Mouse (Mus musculus): Measurements from ENCODE around the gene Fam161a. TPM values are rescaled to one million over a fixed set of nuclear protein-coding genes. Genes with fewer than 3 reads are reported as not detected.

Gene Fam161a
- polyA plus RNA-seq (2011; ENCODE audit: insufficient read depth, insufficient read length, low replicate concordance, missing spikeins) = 2.1 and 6.9 TPM in 2 replicates

DNA sequence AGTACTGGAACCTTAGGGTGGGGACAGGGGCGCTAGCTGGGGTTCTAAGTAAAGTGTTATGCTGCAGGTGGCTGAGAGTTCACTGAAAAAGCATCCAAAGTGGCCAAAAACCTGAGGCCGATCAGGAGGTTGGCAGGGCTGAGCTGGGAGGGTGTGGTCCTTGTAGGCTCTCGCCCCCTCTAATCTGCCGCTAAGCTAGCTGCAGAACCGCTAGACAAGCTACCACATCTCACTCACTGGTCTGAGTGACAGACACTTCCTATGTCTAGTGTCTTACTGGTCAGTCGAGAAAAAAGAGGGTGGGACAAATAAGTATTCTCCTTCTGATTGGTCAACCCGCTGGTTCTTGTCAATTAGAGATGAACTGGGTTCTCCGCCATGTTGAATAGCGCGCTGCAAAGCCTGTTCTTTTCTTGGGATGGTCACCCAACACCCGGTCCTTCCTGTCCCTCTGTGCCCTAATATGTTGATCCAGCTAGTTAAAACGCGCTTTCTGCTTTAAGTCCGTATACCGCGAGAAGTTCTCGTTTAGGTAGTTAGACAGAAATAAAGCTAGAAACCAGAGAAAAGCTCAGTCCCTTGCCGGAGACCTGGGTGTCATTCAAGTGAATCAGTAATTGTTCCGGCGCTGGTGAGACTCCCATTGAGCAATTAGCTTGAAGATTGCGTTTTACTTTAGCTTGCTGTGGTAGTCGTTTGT is at the start of gene Fam161a:
TSS of gene Fam161a (plus strand) at position 51 of the 700 bp plus-strand sequence.
- no peaks in the 10 kb centered on the region for H3K4me1 ChIP-seq (ENCODE audit: control insufficient read depth, insufficient read depth, low read length)
- H3K27ac ChIP-seq (ENCODE audit: control insufficient read depth, insufficient read depth, low read depth, low read length, poor library complexity) = peak within 1 kb of the TSS; percentile 70
- peak within 1 kb of the TSS; percentile 83 for H3K4me3 ChIP-seq (replicated peaks; ENCODE audit: control insufficient read depth, low read depth, low read length)
- WGBS = under 1% methylated on average over 22 of the region's 22 CpGs
- TF ChIP-seq POLR2A (IDR thresholded peaks at IDR 0.05; ENCODE audit: borderline replicate concordance, control insufficient read depth, low read depth, low read length) = no peak
- no peak for TF ChIP-seq CTCF (IDR thresholded peaks at IDR 0.05; ENCODE audit: control insufficient read depth, insufficient read depth, low read length)

DNA sequence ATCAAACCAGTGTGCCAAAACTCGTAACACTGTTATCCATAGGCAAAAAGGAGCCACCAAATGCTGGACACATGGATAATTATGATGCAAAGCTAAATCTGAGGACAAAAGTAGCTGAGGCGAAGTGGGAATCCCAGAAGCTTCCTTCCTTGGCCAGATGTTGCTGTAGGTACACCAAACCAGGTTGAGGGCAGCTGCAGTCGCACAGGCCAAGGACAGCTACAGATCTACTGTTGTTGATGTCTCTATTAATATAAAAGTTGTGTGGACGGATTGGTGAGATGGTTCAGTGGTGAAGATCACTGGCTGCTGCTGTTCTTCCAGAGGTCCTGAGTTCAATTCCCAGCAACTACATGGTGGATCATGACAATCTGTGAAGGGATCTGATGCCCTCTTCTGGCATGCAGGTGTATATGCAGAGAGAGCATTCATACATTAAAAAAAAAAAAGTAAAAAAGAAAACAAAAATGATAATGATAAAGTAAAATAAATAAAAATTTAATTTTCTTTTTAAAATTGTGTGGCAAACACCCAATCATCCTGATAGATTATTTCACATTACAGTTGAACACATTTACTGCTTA is 49.4 kb upstream of the Fam161a start:
- TF ChIP-seq CTCF (IDR thresholded peaks at IDR 0.05; ENCODE audit: control insufficient read depth, insufficient read depth, low read length) = 0 out of 2 replicates have a peak, but pooled peaks have one; percentile 12
- no peak for TF ChIP-seq POLR2A (IDR thresholded peaks at IDR 0.05; ENCODE audit: borderline replicate concordance, control insufficient read depth, low read depth, low read length)
- Histone ChIP-seq H3K4me3 (replicated peaks; ENCODE audit: control insufficient read depth, low read depth, low read length) (no peak overlapping the region), H3K27ac (ENCODE audit: control insufficient read depth, insufficient read depth, low read depth, low read length, poor library complexity) (no peak overlapping the region), H3K4me1 (ENCODE audit: control insufficient read depth, insufficient read depth, low read length) (no peaks in the 10 kb centered on the region)
- 80% methylated on average over 4 of the region's 4 CpGs for whole genome bisulfite sequencing

DNA sequence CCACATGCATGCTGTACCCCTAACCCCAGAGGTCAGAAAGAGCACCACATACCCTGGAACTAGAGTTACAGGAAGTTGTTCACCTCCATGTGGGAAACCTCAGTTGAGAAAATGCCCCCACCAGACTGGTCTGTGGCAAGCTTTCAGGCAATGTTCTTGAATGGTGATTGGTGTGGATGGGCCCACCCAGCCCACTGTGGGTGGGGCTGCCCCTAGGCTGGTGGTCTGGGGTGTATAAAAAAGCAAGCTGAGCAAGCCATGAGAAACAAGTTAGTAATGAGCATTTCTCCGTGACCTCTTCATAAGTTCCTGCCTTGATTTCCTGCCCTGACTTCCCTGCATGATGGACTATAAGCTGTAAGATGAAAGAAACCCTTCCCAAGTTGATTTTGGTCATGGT is 45.2 kb upstream of the Fam161a start:
- no peak overlapping the region for H3K27ac ChIP-seq (ENCODE audit: control insufficient read depth, insufficient read depth, low read depth, low read length, poor library complexity)
- H3K4me1 ChIP-seq (ENCODE audit: control insufficient read depth, insufficient read depth, low read length) = no peaks in the 10 kb centered on the region
- TF ChIP-seq POLR2A (IDR thresholded peaks at IDR 0.05; ENCODE audit: borderline replicate concordance, control insufficient read depth, low read depth, low read length) (no peak), CTCF (IDR thresholded peaks at IDR 0.05; ENCODE audit: control insufficient read depth, insufficient read depth, low read length) (no peak)
- no peak overlapping the region for H3K4me3 ChIP-seq (replicated peaks; ENCODE audit: control insufficient read depth, low read depth, low read length)
- 69% methylated on average over 1 of the region's 1 CpGs for WGBS

DNA sequence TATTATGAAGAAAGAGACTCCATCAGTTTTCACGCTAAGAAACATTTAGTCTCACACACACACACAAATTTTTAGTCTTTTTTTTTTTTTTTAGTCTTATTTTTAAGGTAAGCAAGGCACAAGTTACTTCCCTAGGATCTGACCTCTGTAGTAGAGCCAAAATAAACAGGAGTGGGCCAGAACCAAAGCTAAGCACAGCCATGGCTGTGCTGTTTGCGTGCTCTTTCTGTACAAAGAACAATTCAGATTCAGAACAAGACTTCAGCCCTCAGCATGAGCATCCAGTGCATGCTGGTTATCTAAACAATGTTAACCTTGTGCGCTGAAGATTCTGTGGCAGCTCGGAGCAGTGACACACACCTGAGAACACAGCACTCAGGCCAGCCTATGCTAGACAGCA is 42.9 kb upstream of the Fam161a start:
- WGBS = 89% methylated on average over 4 of the region's 4 CpGs
- no peak overlapping the region for H3K4me3 ChIP-seq (replicated peaks; ENCODE audit: control insufficient read depth, low read depth, low read length)
- TF ChIP-seq POLR2A (IDR thresholded peaks at IDR 0.05; ENCODE audit: borderline replicate concordance, control insufficient read depth, low read depth, low read length) = no peak
- TF ChIP-seq CTCF (IDR thresholded peaks at IDR 0.05; ENCODE audit: control insufficient read depth, insufficient read depth, low read length) = no peak
- H3K27ac ChIP-seq (ENCODE audit: control insufficient read depth, insufficient read depth, low read depth, low read length, poor library complexity) = no peak overlapping the region
- H3K4me1 ChIP-seq (ENCODE audit: control insufficient read depth, insufficient read depth, low read length) = no peaks in the 10 kb centered on the region

- 81% methylated on average over 4 of the region's 4 CpGs for WGBS
- Histone ChIP-seq H3K27ac (ENCODE audit: control insufficient read depth, insufficient read depth, low read depth, low read length, poor library complexity) (no peak overlapping the region), H3K4me3 (replicated peaks; ENCODE audit: control insufficient read depth, low read depth, low read length) (no peak overlapping the region), H3K4me1 (ENCODE audit: control insufficient read depth, insufficient read depth, low read length) (no peaks in the 10 kb centered on the region)
- no peak; the same call in 1 of the 2 replicates for TF ChIP-seq CTCF (IDR thresholded peaks at IDR 0.05; ENCODE audit: control insufficient read depth, insufficient read depth, low read length)
- no peak for TF ChIP-seq POLR2A (IDR thresholded peaks at IDR 0.05; ENCODE audit: borderline replicate concordance, control insufficient read depth, low read depth, low read length)
These were observed 41.8 kb upstream of the Fam161a start for GRCm38 (mm10) chr11:22965503-22965902.

- Histone ChIP-seq H3K27ac (ENCODE audit: control insufficient read depth, insufficient read depth, low read depth, low read length, poor library complexity) (no peak overlapping the region), H3K4me3 (replicated peaks; ENCODE audit: control insufficient read depth, low read depth, low read length) (no peak overlapping the region), H3K4me1 (ENCODE audit: control insufficient read depth, insufficient read depth, low read length) (peaks cover 1% of the 10 kb centered on the region; the same call in 1 of the 2 replicates)
- TF ChIP-seq CTCF (IDR thresholded peaks at IDR 0.05; ENCODE audit: control insufficient read depth, insufficient read depth, low read length) = no peak
- TF ChIP-seq POLR2A (IDR thresholded peaks at IDR 0.05; ENCODE audit: borderline replicate concordance, control insufficient read depth, low read depth, low read length) = no peak
- WGBS = 13% methylated on average over 6 of the region's 6 CpGs
These were observed 37.8 kb upstream of the Fam161a start for GRCm38 (mm10) chr11:22969486-22969885.

- 87% methylated on average over 1 of the region's 1 CpGs for WGBS
- Histone ChIP-seq H3K27ac (ENCODE audit: control insufficient read depth, insufficient read depth, low read depth, low read length, poor library complexity) (no peak overlapping the region), H3K4me3 (replicated peaks; ENCODE audit: control insufficient read depth, low read depth, low read length) (no peak overlapping the region), H3K4me1 (ENCODE audit: control insufficient read depth, insufficient read depth, low read length) (peaks cover 1% of the 10 kb centered on the region; the same call in 1 of the 2 replicates)
- TF ChIP-seq POLR2A (IDR thresholded peaks at IDR 0.05; ENCODE audit: borderline replicate concordance, control insufficient read depth, low read depth, low read length) = no peak
- no peak for TF ChIP-seq CTCF (IDR thresholded peaks at IDR 0.05; ENCODE audit: control insufficient read depth, insufficient read depth, low read length)
These were observed 36.8 kb upstream of the Fam161a start for GRCm38 (mm10) chr11:22970546-22970945.

- WGBS = 44% methylated on average over 56 of the region's 56 CpGs
- peak; percentile 32; the same call in 1 of the 2 replicates for TF ChIP-seq POLR2A (IDR thresholded peaks at IDR 0.05; ENCODE audit: borderline replicate concordance, control insufficient read depth, low read depth, low read length)
- TF ChIP-seq CTCF (IDR thresholded peaks at IDR 0.05; ENCODE audit: control insufficient read depth, insufficient read depth, low read length) = no peak
- Histone ChIP-seq H3K4me1 (ENCODE audit: control insufficient read depth, insufficient read depth, low read length) (peaks cover 1% of the 10 kb centered on the region; the same call in 1 of the 2 replicates), H3K4me3 (replicated peaks; ENCODE audit: control insufficient read depth, low read depth, low read length) (peak within 1 kb of the TSS; percentile 75), H3K27ac (ENCODE audit: control insufficient read depth, insufficient read depth, low read depth, low read length, poor library complexity) (peak within 1 kb of the TSS; percentile 80)
These were observed 35.3 kb upstream of the Fam161a start, which contains the start of gene Zrsr1 for GRCm38 (mm10) chr11:22971835-22972709. TSS of gene Zrsr1 (plus strand) at chr11:22972005.

All from bone marrow, adult 2 months (tissue).